Mouse (Mus musculus) ES-Bruce4 (cell line): Measurements from ENCODE around the gene Rnf26.

ENCODE experiments used
- CTCF ChIP-seq: IDR thresholded peaks from one replicate; pipeline ENCODE4 v1.8.1; 2011; ENCODE audit warnings: low read depth, low read length
- POLR2A ChIP-seq: IDR thresholded peaks from one replicate; pipeline ENCODE4 v1.8.1; 2011; ENCODE audit warnings: low read length; ENCODE audit not compliant: insufficient read depth

- no peak for TF ChIP-seq POLR2A
- TF ChIP-seq CTCF, result no peak
Observed at GRCm38 (mm10) chr9:44047571-44048490, 65.5 kb downstream of the Rnf26 start.
